Mouse (Mus musculus): ENCODE results near the gene Tas1r2. TPM values are rescaled to one million over a fixed set of nuclear protein-coding genes. Genes with fewer than 3 reads are reported as not detected.

Gene Tas1r2
- polyA plus RNA-seq, 1 experiment from 2014 or later, result 0.05 TPM

DNA sequence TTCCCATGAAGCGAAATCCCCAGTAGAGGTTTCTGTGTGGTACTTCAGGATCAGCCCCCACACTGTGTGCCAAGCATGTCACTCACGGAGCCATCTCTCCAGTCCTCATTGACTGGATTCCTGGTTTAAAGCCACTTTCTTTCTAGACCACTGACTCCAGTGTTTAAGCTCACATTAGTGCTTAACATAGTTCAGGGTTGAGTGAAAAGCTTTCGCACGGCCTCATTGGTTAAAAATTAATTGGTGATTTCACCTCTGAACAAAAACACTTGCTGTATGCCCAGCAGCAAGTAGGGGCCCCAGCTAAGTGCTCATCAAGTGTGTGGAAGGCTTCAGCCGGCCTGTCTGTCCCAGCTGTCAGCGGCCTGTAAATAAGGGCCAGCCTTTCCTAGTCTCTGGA lies 14.3 kb downstream of the Tas1r2 start:
- Histone ChIP-seq H3K9ac (no peak overlapping the region), H3K27me3 (replicated peaks) (peaks cover 14% of the 10 kb centered on the region), H3K36me3 (no peaks in the 10 kb centered on the region), H3K4me2 (no peak overlapping the region), H3K4me3 (no peak overlapping the region), H3K4me1 (replicated peaks) (no peaks in the 10 kb centered on the region), H3K27ac (ENCODE audit: poor library complexity, severe bottlenecking) (no peak overlapping the region), H3K9me3 (replicated peaks) (no peaks in the 10 kb centered on the region)
- 62% methylated on average over 6 of the region's 6 CpGs for WGBS
- no peak for ATAC-seq (ENCODE audit: insufficient number of reproducible peaks, low FRiP score)

- WGBS, result 20% methylated on average over 6 of the region's 6 CpGs
- Histone ChIP-seq H3K4me2 (no peak overlapping the region), H3K27me3 (replicated peaks) (peaks cover 9% of the 10 kb centered on the region), H3K9ac (no peak overlapping the region), H3K9me3 (replicated peaks) (no peaks in the 10 kb centered on the region), H3K4me1 (replicated peaks) (no peaks in the 10 kb centered on the region), H3K36me3 (no peaks in the 10 kb centered on the region), H3K4me3 (no peak overlapping the region), H3K27ac (ENCODE audit: poor library complexity, severe bottlenecking) (no peak overlapping the region)
- no peak for ATAC-seq (ENCODE audit: insufficient number of reproducible peaks, low FRiP score)
Measured at GRCm38 (mm10) chr4:139669847-139670246, 16.5 kb downstream of the Tas1r2 start.

- H3K27me3 ChIP-seq (replicated peaks), result peaks cover 25% of the 10 kb centered on the region
- 0 out of 2 replicates have a peak, but pooled peaks cover 16% of the 10 kb centered on the region for H3K9me3 ChIP-seq (replicated peaks)
- no peak overlapping the region for H3K4me2 ChIP-seq
- no peak for ATAC-seq (ENCODE audit: insufficient number of reproducible peaks, low FRiP score)
- no peaks in the 10 kb centered on the region for H3K36me3 ChIP-seq
- H3K4me1 ChIP-seq (replicated peaks), result no peaks in the 10 kb centered on the region
- H3K4me3 ChIP-seq, result no peak overlapping the region
- 44% methylated on average over 9 of the region's 9 CpGs for WGBS
- no peak overlapping the region for H3K27ac ChIP-seq (ENCODE audit: poor library complexity, severe bottlenecking)
- no peak overlapping the region for H3K9ac ChIP-seq
Measured at GRCm38 (mm10) chr4:139675696-139676095, 22.4 kb downstream of the Tas1r2 start.

- Histone ChIP-seq H3K27me3 (replicated peaks) (peaks cover 18% of the 10 kb centered on the region; the same call in 1 of the 2 replicates), H3K27ac (ENCODE audit: poor library complexity, severe bottlenecking) (no peak overlapping the region), H3K4me1 (replicated peaks) (no peaks in the 10 kb centered on the region), H3K36me3 (no peaks in the 10 kb centered on the region), H3K4me3 (no peak overlapping the region), H3K9ac (no peak overlapping the region), H3K4me2 (no peak overlapping the region), H3K9me3 (replicated peaks) (peaks cover 30% of the 10 kb centered on the region)
- ATAC-seq (ENCODE audit: insufficient number of reproducible peaks, low FRiP score), result no peak; the same call in 1 of the 2 replicates
- 66% methylated on average over 22 of the region's 22 CpGs for WGBS
Measured at GRCm38 (mm10) chr4:139683728-139684638, 30.6 kb downstream of the Tas1r2 start.

- Histone ChIP-seq H3K27me3 (replicated peaks) (peaks cover 23% of the 10 kb centered on the region; the same call in 1 of the 2 replicates), H3K36me3 (no peaks in the 10 kb centered on the region), H3K4me1 (replicated peaks) (no peaks in the 10 kb centered on the region), H3K27ac (ENCODE audit: poor library complexity, severe bottlenecking) (no peak overlapping the region), H3K4me3 (no peak overlapping the region), H3K4me2 (no peak overlapping the region), H3K9ac (no peak overlapping the region), H3K9me3 (replicated peaks) (peaks cover 25% of the 10 kb centered on the region)
- no peak for ATAC-seq (ENCODE audit: insufficient number of reproducible peaks, low FRiP score)
- 14% methylated on average over 3 of the region's 3 CpGs for WGBS
Measured at GRCm38 (mm10) chr4:139684639-139685017, 31.3 kb downstream of the Tas1r2 start.

- Histone ChIP-seq H3K27me3 (replicated peaks) (peaks cover 57% of the 10 kb centered on the region), H3K27ac (ENCODE audit: poor library complexity, severe bottlenecking) (no peak overlapping the region), H3K4me3 (no peak overlapping the region), H3K4me1 (replicated peaks) (no peaks in the 10 kb centered on the region), H3K4me2 (no peak overlapping the region), H3K9me3 (replicated peaks) (0 out of 2 replicates have a peak, but pooled peaks cover 4% of the 10 kb centered on the region), H3K9ac (no peak overlapping the region), H3K36me3 (no peaks in the 10 kb centered on the region)
- WGBS, result 71% methylated on average over 9 of the region's 9 CpGs
- ATAC-seq (ENCODE audit: insufficient number of reproducible peaks, low FRiP score), result no peak
Measured at GRCm38 (mm10) chr4:139688058-139688457, 34.7 kb downstream of the Tas1r2 start.

DNA sequence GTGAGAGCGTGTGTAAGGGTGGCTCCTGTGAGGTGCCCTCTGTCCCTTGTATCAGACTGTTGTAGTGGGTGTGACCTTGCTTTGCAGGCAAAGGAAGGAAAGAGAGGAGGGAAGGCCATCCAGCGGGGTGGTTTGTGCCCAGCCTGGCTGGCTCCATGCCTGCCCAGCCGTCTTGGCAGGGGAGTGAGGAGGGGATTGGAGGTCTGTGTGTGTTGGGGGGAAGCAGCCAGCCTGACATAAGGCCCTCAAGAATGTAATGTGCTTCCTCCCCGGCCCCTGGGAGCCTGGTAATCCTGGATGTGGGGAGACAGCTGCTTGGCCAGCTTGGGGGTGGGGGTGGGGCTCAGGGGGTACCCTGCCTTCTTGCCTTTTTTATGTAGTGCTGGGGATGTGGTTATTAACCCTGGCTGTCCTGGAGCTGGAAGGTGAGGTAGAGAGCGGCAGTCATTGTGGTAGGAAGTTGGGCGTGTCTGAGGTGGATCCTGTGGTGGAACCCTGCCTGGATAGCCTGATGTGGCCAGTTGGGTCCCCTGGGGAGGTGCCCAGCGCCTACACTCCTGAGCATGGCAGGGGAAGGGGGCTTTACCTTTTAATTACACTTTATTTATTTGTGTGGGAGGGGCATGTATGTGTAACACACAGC lies 36.4 kb downstream of the Tas1r2 start:
- no peak for ATAC-seq (ENCODE audit: insufficient number of reproducible peaks, low FRiP score)
- peaks cover 69% of the 10 kb centered on the region for H3K27me3 ChIP-seq (replicated peaks)
- no peaks in the 10 kb centered on the region for H3K9me3 ChIP-seq (replicated peaks)
- no peak overlapping the region for H3K27ac ChIP-seq (ENCODE audit: poor library complexity, severe bottlenecking)
- H3K36me3 ChIP-seq, result no peaks in the 10 kb centered on the region
- no peaks in the 10 kb centered on the region for H3K4me1 ChIP-seq (replicated peaks)
- no peak overlapping the region for H3K4me3 ChIP-seq
- H3K4me2 ChIP-seq, result no peak overlapping the region
- 32% methylated on average over 7 of the region's 7 CpGs for whole genome bisulfite sequencing
- 0 out of 2 replicates have a peak overlapping the region, but pooled peaks have one; percentile 16 for H3K9ac ChIP-seq

DNA sequence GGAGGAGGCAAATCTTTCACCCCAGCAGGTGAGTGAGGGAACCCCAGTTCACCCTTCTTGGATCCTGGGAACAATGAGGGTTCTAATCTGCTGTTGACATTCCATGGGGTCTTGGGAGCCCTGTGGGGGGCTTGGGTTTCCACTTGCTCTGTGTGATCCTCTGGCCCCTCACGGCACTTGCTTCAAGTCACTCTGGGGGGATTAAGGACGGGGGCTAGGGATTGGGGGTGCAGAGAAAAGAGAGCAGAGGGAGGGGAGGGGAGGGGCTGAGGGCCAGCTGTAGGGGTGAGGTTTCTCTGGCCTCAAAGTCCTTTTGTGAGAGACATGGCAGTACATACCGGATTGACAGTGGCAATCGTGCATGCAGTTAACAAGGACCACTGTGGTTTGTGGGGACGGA lies 40.0 kb downstream of the Tas1r2 start:
- Histone ChIP-seq H3K36me3 (no peaks in the 10 kb centered on the region), H3K4me1 (replicated peaks) (no peaks in the 10 kb centered on the region), H3K4me2 (no peak overlapping the region), H3K4me3 (no peak overlapping the region), H3K9me3 (replicated peaks) (no peaks in the 10 kb centered on the region), H3K27me3 (replicated peaks) (peaks cover 81% of the 10 kb centered on the region), H3K9ac (no peak overlapping the region), H3K27ac (ENCODE audit: poor library complexity, severe bottlenecking) (no peak overlapping the region)
- ATAC-seq (ENCODE audit: insufficient number of reproducible peaks, low FRiP score), result no peak
- 39% methylated on average over 5 of the region's 5 CpGs for WGBS

DNA sequence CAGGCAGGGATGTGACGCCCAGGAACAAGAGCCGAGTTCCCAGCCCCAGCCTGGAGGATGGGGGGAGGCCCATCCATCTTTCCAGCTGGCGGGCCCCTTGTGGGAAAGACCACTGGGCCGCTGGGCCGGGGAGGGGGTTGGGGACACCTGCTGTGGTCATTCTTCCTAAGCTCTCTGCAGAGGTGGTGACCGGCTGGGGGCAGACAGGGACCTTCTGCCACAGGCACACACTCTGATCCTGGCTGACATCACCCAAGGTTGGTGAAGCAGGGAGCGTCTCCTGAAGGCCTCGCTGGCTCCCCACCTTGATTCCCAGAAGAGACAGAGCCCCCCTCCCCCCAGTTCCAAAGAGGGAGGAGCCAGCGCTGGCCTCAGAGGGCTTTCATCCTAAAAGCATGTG lies 44.4 kb downstream of the Tas1r2 start:
- ATAC-seq (ENCODE audit: insufficient number of reproducible peaks, low FRiP score), result no peak
- Histone ChIP-seq H3K9ac (no peak overlapping the region), H3K4me2 (no peak overlapping the region), H3K27me3 (replicated peaks) (peaks cover 65% of the 10 kb centered on the region), H3K27ac (ENCODE audit: poor library complexity, severe bottlenecking) (no peak overlapping the region), H3K36me3 (no peaks in the 10 kb centered on the region), H3K4me3 (no peak overlapping the region), H3K4me1 (replicated peaks) (no peaks in the 10 kb centered on the region), H3K9me3 (replicated peaks) (0 out of 2 replicates have a peak, but pooled peaks cover 3% of the 10 kb centered on the region)
- 7% methylated on average over 9 of the region's 9 CpGs for WGBS

DNA sequence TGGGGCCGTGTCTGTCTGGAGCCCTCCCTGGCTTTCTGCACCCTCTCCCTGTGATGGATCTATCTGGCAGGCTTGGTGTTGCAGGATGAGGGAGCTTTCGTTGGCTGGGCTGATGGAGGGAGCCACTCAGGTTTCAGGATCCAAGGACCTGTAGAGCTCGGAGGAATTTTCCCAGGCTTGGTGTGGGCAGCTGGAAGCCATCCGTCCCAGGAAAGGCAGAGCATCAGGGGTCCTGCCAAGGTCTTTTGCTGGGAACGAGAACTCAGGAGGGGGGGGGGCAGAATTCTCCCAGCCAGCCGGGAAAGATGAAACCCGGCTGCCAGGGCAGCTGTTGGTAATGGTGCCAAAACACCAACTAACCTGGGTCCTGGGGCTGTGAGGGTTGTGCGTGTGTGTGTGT lies 45.3 kb downstream of the Tas1r2 start:
- H3K27ac ChIP-seq (ENCODE audit: poor library complexity, severe bottlenecking), result no peak overlapping the region
- H3K9ac ChIP-seq, result no peak overlapping the region
- no peak overlapping the region for H3K4me2 ChIP-seq
- no peak overlapping the region for H3K4me3 ChIP-seq
- 0 out of 2 replicates have a peak, but pooled peaks cover 3% of the 10 kb centered on the region for H3K9me3 ChIP-seq (replicated peaks)
- peaks cover 56% of the 10 kb centered on the region for H3K27me3 ChIP-seq (replicated peaks)
- no peak for ATAC-seq (ENCODE audit: insufficient number of reproducible peaks, low FRiP score)
- H3K4me1 ChIP-seq (replicated peaks), result no peaks in the 10 kb centered on the region
- WGBS, result 54% methylated on average over 8 of the region's 8 CpGs
- no peaks in the 10 kb centered on the region for H3K36me3 ChIP-seq

DNA sequence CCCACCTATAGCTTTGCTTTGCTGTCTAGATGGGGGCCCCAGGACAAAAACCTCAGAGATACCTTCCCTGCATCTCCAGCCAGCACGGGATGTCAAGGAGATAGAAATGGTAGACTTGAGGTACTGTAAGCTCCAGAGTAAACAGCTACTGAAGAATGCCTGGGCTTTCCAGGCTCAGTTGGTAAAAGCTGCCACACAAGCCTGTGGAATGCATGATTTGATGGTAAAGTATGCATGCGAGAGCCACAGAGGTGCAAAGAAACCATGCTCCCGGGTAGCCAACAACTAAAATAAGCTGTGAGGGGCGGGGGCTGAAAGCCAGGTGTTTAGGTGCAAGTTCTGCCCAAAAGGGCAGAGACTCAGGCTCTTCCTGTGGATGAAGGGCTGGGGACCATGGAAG lies 49.6 kb downstream of the Tas1r2 start:
- 54% methylated on average over 4 of the region's 4 CpGs for WGBS
- no peaks in the 10 kb centered on the region for H3K36me3 ChIP-seq
- no peak for ATAC-seq (ENCODE audit: insufficient number of reproducible peaks, low FRiP score)
- peaks cover 41% of the 10 kb centered on the region for H3K27me3 ChIP-seq (replicated peaks)
- 0 out of 2 replicates have a peak, but pooled peaks cover 3% of the 10 kb centered on the region for H3K9me3 ChIP-seq (replicated peaks)
- H3K27ac ChIP-seq (ENCODE audit: poor library complexity, severe bottlenecking), result no peak overlapping the region
- no peak overlapping the region for H3K4me2 ChIP-seq
- H3K4me1 ChIP-seq (replicated peaks), result no peaks in the 10 kb centered on the region
- no peak overlapping the region for H3K4me3 ChIP-seq
- no peak overlapping the region for H3K9ac ChIP-seq

Measured in heart, embryonic 12.5 days (tissue).